Comparison of ENCODE assay signal across 17 mouse cellular contexts in genomic region chr8:86353816-86354215, GRCm38 (mm10).
DNase-seq lines count a peak whose midpoint lies in the region; TF ChIP-seq lines count a peak whose summit lies in the region.
"Had no signal": no experiment of that assay in that cellular context is flagged by ENCODE, and none has a peak within 500 bp of the region (broad histone marks: within the 10 kb centered on the region; RNA-seq: fewer than 3 reads in every experiment).

No protein-coding gene starts in this region.

- no peak overlapping the region for H3K4me3 ChIP-seq in gastrocnemius, adult 2 months
- H3K4me3 ChIP-seq: embryonic facial prominence, embryonic 13.5 days; forebrain, embryonic 12.5 days; heart, adult 2 months; heart, embryonic 15.5 days; hindbrain, embryonic 10.5 days; hindbrain, embryonic 15.5 days had no signal

- no peak for TF ChIP-seq CTCF in gastrocnemius, adult 2 months (IDR thresholded peaks at IDR 0.05)

- peak; percentile 49 for DNase-seq in adrenal gland, adult 2 months
- DNase-seq in adrenal gland, postnatal 14 days, result no peak
- DNase-seq in cerebellum, adult 18-20 months, result peak; percentile 22 to 32
- DNase-seq in cerebellum, postnatal 4 days (ENCODE audit: low spot score in 2 of 2), result no peak
- peak; percentile 55 for DNase-seq in testis, postnatal 14 days (ENCODE audit: low spot score)
- no peak for DNase-seq in testis, postnatal 10 days (ENCODE audit: low spot score)
- peak; percentile 19 to 26 for DNase-seq in cerebellum, postnatal 36 days
- no peak for DNase-seq in gastrocnemius, adult 2 months
- DNase-seq: adrenal gland, postnatal 25 days; gastrocnemius, postnatal 14 days; heart, adult 2 months; heart, postnatal 14 days had no signal

- H3K27ac ChIP-seq in gastrocnemius, adult 2 months, result no peak overlapping the region
- H3K27ac ChIP-seq: embryonic facial prominence, embryonic 13.5 days; forebrain, embryonic 12.5 days; heart, adult 2 months; heart, embryonic 15.5 days; hindbrain, embryonic 10.5 days; hindbrain, embryonic 15.5 days had no signal

- intact Hi-C loops in gastrocnemius, adult 2 months (cut with DNase I), result no loop called here

Comparison
In these comparisons a context has a peak if more than half of its experiments do, and no peak if none do; other contexts are left out.
1. DNase-seq: peak in adrenal gland, adult 2 months (single experiment), cerebellum, adult 18-20 months (2 of 2), testis, postnatal 14 days (single experiment) and cerebellum, postnatal 36 days (2 of 2); none in adrenal gland, postnatal 14 days (single experiment), cerebellum, postnatal 4 days (0 of 2), testis, postnatal 10 days (single experiment) and gastrocnemius, adult 2 months (single experiment).